8 mouse cellular contexts compared by ENCODE assay signal in genomic region chr11:31949331-31949785, GRCm38 (mm10). TPM values are rescaled to one million over a fixed set of nuclear protein-coding genes. Genes with fewer than 3 reads are reported as not detected.
DNase-seq lines count a peak whose midpoint lies in the region; ATAC-seq lines count a peak whose summit lies in the region.

No protein-coding gene starts in this region.

- H3K36me3 ChIP-seq in intestine, embryonic 16.5 days (ENCODE audit: control insufficient read depth, insufficient read depth, low read length) = no peaks in the 10 kb centered on the region
- no peaks in the 10 kb centered on the region for H3K36me3 ChIP-seq in midbrain, embryonic 10.5 days

- DNase-seq in urinary bladder, postnatal 14 days (ENCODE audit: low spot score) = peak; percentile 76
- DNase-seq in urinary bladder, adult 2 months (ENCODE audit: low spot score) = no peak
- peak; percentile 72 to 85 for DNase-seq in cerebellum, postnatal 25 days
- DNase-seq in gastrocnemius, postnatal 10 days = peak; percentile 62
- peak; percentile 70 for DNase-seq in left cerebral cortex, postnatal 4 days
- peak; percentile 63 for DNase-seq in midbrain, embryonic 10.5 days (ENCODE audit: low spot score)
- peak; percentile 11 to 54 for DNase-seq in spleen, adult 18-20 months

- no peaks in the 10 kb centered on the region; the same call in none of the 2 replicates for H3K27me3 ChIP-seq in intestine, embryonic 16.5 days (replicated peaks; ENCODE audit: control insufficient read depth, insufficient read depth, low read length)
- peaks cover 16% of the 10 kb centered on the region for H3K27me3 ChIP-seq in midbrain, embryonic 10.5 days (ENCODE audit: low read depth, poor library complexity, severe bottlenecking)

- peak overlapping the region; percentile 53 for H3K4me3 ChIP-seq in intestine, embryonic 16.5 days (ENCODE audit: low read length)
- peak overlapping the region; percentile 53 for H3K4me3 ChIP-seq in midbrain, embryonic 10.5 days

- H3K9ac ChIP-seq in intestine, embryonic 16.5 days (ENCODE audit: low read depth, low read length) = peak overlapping the region; percentile 59

- peak overlapping the region; percentile 61 for H3K4me2 ChIP-seq in intestine, embryonic 16.5 days (ENCODE audit: low read depth, low read length)

- no peaks in the 10 kb centered on the region for H3K9me3 ChIP-seq in intestine, embryonic 16.5 days (ENCODE audit: control insufficient read depth, low read length)
- H3K9me3 ChIP-seq in midbrain, embryonic 10.5 days (replicated peaks) = no peaks in the 10 kb centered on the region

- H3K27ac ChIP-seq in intestine, embryonic 16.5 days (ENCODE audit: low read length) = no peak overlapping the region
- H3K27ac ChIP-seq in midbrain, embryonic 10.5 days (replicated peaks) = peak overlapping the region; percentile 81

- H3K4me1 ChIP-seq in intestine, embryonic 16.5 days (ENCODE audit: control insufficient read depth, insufficient read depth, low read length) = peaks cover 4% of the 10 kb centered on the region; the same call in 1 of the 2 replicates
- H3K4me1 ChIP-seq in midbrain, embryonic 10.5 days = peaks cover 19% of the 10 kb centered on the region

- peak; percentile 89 for ATAC-seq in intestine, embryonic 16.5 days

- WGBS in intestine, embryonic 16.5 days = under 1% methylated on average over 17 of the region's 17 CpGs
- 3% methylated on average over 17 of the region's 17 CpGs for WGBS in midbrain, embryonic 10.5 days

- intact Hi-C loops in left cerebral cortex, postnatal 4 days (cut with DNase I) = loop anchor here (2.0 to 5.0 kb wide), 2 partner anchors 273 to 702 kb away; no protein-coding TSS in a partner anchor

RNA-seq across cellular contexts. Expression of gene 4930524B15Rik, which starts 16.0 kb away (rescaled TPM):
- polyA plus RNA-seq in urinary bladder, adult 2 months (2012; rRNA removed) = 0.04 TPM in 1 of 2 replicates, not detected in the other
- total RNA-seq in gastrocnemius, postnatal 10 days (2021) = not detected
- polyA plus RNA-seq in intestine, embryonic 16.5 days (2015; fragmentation: Nextera tagmentation; extraction: Ambion mirVana) = not detected in 2 replicates
- total RNA-seq in left cerebral cortex, postnatal 4 days (2021) = not detected
- 0.11 and 0.27 TPM in 2 replicates for polyA plus RNA-seq in midbrain, embryonic 10.5 days (2016; fragmentation: Nextera tagmentation; extraction: Ambion mirVana)

RNA-seq across cellular contexts. Expression of gene Nsg2, which starts 50.9 kb away (rescaled TPM):
- 2.7 TPM in 2 replicates for polyA plus RNA-seq in urinary bladder, adult 2 months (2012; rRNA removed)
- 1 to 10 TPM; 1.3 to 2.6 TPM for total RNA-seq in gastrocnemius, postnatal 10 days (2021)
- polyA plus RNA-seq in intestine, embryonic 16.5 days (2015; fragmentation: Nextera tagmentation; extraction: Ambion mirVana) = 9.3 and 9.9 TPM in 2 replicates
- total RNA-seq in left cerebral cortex, postnatal 4 days (2021) = 1,000 to 10,000 TPM in 1 of 2 experiments, 100 to 1,000 TPM in 1; 972 to 1,023 TPM
- 25.7 and 51.3 TPM in 2 replicates for polyA plus RNA-seq in midbrain, embryonic 10.5 days (2016; fragmentation: Nextera tagmentation; extraction: Ambion mirVana)
